Mouse (Mus musculus) bone marrow, adult 2 months (tissue): ENCODE measurements around the gene Ifna7. TPM values are rescaled to one million over a fixed set of nuclear protein-coding genes. Genes with fewer than 3 reads are reported as not detected.
"Not testable (repeated sequence)": the region's sequence is repeated elsewhere in the genome, so short reads cannot be mapped to it uniquely, and the experiment has no call there.

ENCODE experiments used
- H3K27ac ChIP-seq: fragments of 200-500 bp; 2 replicates; pipeline ENCODE4 v1.5.1; 2012; ENCODE audit warnings: low read depth, mild to moderate bottlenecking, control low read depth, inconsistent platforms, low read length; ENCODE audit not compliant: control insufficient read depth, poor library complexity, insufficient read depth
- H3K4me1 ChIP-seq: fragments of 200-500 bp; 2 replicates; pipeline ENCODE4 v1.6.1; 2011; ENCODE audit warnings: low read length; ENCODE audit not compliant: control insufficient read depth, insufficient read depth
- H3K4me3 ChIP-seq: fragments of 200-500 bp; replicated peaks from 2 replicates; pipeline ENCODE3; 2011; ENCODE audit warnings: mild to moderate bottlenecking, low read depth, low read length, control low read depth; ENCODE audit not compliant: control insufficient read depth
- CTCF ChIP-seq: fragments of 200-500 bp; IDR thresholded peaks from 2 replicates; pipeline ENCODE4 v1.5.1; 2011; ENCODE audit warnings: low read length, control low read depth; ENCODE audit not compliant: control insufficient read depth, insufficient read depth
- POLR2A ChIP-seq: fragments of 200-500 bp; IDR thresholded peaks from 2 replicates; pipeline ENCODE4 v1.6.1; 2011; ENCODE audit warnings: low read depth, mild to moderate bottlenecking, control low read depth, low read length, borderline replicate concordance; ENCODE audit not compliant: control insufficient read depth
- WGBS: fragments of 180-500 bp; shearing (Covaris S2); methylation state at CpG from one replicate; pipeline ENCODE4 v1.1.7; 2018; 5-methylcytosine and 5-hydroxymethylcytosine counted together
- polyA plus RNA-seq: library from polyadenylated mRNA; stranded (reverse); fragments of >200 nt; gene quantifications from 2 replicates; pipeline ENCODE4 v1.2.4, GENCODE M21; 2011; ENCODE audit warnings: low replicate concordance; ENCODE audit not compliant: missing spikeins, insufficient read depth, insufficient read length

Gene Ifna7
- not detected in 2 replicates for polyA plus RNA-seq

- Histone ChIP-seq H3K4me3 (no peak within 1 kb of the TSS), H3K4me1 (no peaks in the 10 kb centered on the region), H3K27ac (no peak within 1 kb of the TSS)
- WGBS: 55% methylated on average over 3 of the region's 3 CpGs
- TF ChIP-seq POLR2A (no peak), CTCF (no peak)
Observed at GRCm38 (mm10) chr4:88815928-88816327, at the start of gene Ifna7. Gene Ifna7, plus strand, starts transcription at chr4:88816228.

GRCm38 (mm10) chr4:88773534-88773933 lies 42.5 kb upstream of the Ifna7 start, which contains the start of gene Gm13290:
Gene Gm13290, plus strand, starts transcription at chr4:88773834.
- H3K4me1 ChIP-seq, H3K4me3 ChIP-seq, H3K27ac ChIP-seq: not testable (repeated sequence)
- no CpG with 5 or more reads among the region's 32 CpGs for WGBS

- not testable (repeated sequence) for H3K27ac ChIP-seq, H3K4me3 ChIP-seq, H3K4me1 ChIP-seq
- WGBS: no CpG with 5 or more reads among the region's 29 CpGs
Observed at GRCm38 (mm10) chr4:88776622-88777021, 39.4 kb upstream of the Ifna7 start, which contains the start of gene Gm13289. Gene Gm13289, plus strand, starts transcription at chr4:88776922.

- not testable (repeated sequence) for H3K4me1 ChIP-seq, H3K27ac ChIP-seq, H3K4me3 ChIP-seq
- no CpG with 5 or more reads among the region's 29 CpGs for WGBS
Observed at GRCm38 (mm10) chr4:88779550-88779949, 36.5 kb upstream of the Ifna7 start, which contains the start of gene Gm13272. Gene Gm13272, plus strand, starts transcription at chr4:88779850.

- H3K27ac ChIP-seq, H3K4me3 ChIP-seq, H3K4me1 ChIP-seq: not testable (repeated sequence)
- WGBS: 67% methylated on average over 16 of the region's 18 CpGs
Observed at GRCm38 (mm10) chr4:88780320-88780719, 35.7 kb upstream of the Ifna7 start.

GRCm38 (mm10) chr4:88781831-88782230 lies 34.2 kb upstream of the Ifna7 start, which contains the start of gene Ifnz:
Gene Ifnz, plus strand, starts transcription at chr4:88782131.
- not testable (repeated sequence) for H3K4me3 ChIP-seq, H3K4me1 ChIP-seq
- WGBS: 8% methylated on average over 5 of the region's 7 CpGs
- H3K27ac ChIP-seq: peak within 1 kb of the TSS; percentile 69; the same call in 1 of the 2 replicates

- WGBS: under 1% methylated on average over 16 of the region's 31 CpGs
- peak overlapping the region; percentile 69; the same call in 1 of the 2 replicates for H3K27ac ChIP-seq
- not testable (repeated sequence) for H3K4me3 ChIP-seq, H3K4me1 ChIP-seq
Observed at GRCm38 (mm10) chr4:88782335-88782734, 33.7 kb upstream of the Ifna7 start.

GRCm38 (mm10) chr4:88785409-88785808 lies 30.6 kb upstream of the Ifna7 start, which contains the start of gene Gm13276:
Gene Gm13276, plus strand, starts transcription at chr4:88785709.
- WGBS: no CpG with 5 or more reads among the region's 27 CpGs
- H3K27ac ChIP-seq, H3K4me3 ChIP-seq, H3K4me1 ChIP-seq: not testable (repeated sequence)

- 0% methylated on average over 3 of the region's 28 CpGs for WGBS
Observed at GRCm38 (mm10) chr4:88788402-88788801, 27.6 kb upstream of the Ifna7 start, which contains the start of gene Gm13277. Gene Gm13277, plus strand, starts transcription at chr4:88788632.

GRCm38 (mm10) chr4:88791250-88791649 lies 24.8 kb upstream of the Ifna7 start, which contains the start of gene Gm13278:
Gene Gm13278, plus strand, starts transcription at chr4:88791550.
- WGBS: no CpG with 5 or more reads among the region's 28 CpGs

More at GRCm38 (mm10) chr4:88788402-88788801, 27.6 kb upstream of the Ifna7 start, which contains the start of gene Gm13277:
- H3K4me3 ChIP-seq, H3K4me1 ChIP-seq, H3K27ac ChIP-seq: not testable (repeated sequence)
- peak; percentile 45 for TF ChIP-seq CTCF

GRCm38 (mm10) chr4:88793936-88794675 lies 21.9 kb upstream of the Ifna7 start, which contains the start of gene Gm13275:
Gene Gm13275, plus strand, starts transcription at chr4:88794487.
- 0% methylated on average over 18 of the region's 52 CpGs for WGBS
- not testable (repeated sequence) for H3K27ac ChIP-seq, H3K4me1 ChIP-seq, H3K4me3 ChIP-seq

More at GRCm38 (mm10) chr4:88791250-88791649, 24.8 kb upstream of the Ifna7 start, which contains the start of gene Gm13278:
- not testable (repeated sequence) for H3K4me1 ChIP-seq, H3K27ac ChIP-seq, H3K4me3 ChIP-seq

- not testable (repeated sequence) for H3K4me3 ChIP-seq, H3K27ac ChIP-seq, H3K4me1 ChIP-seq
- no CpG with 5 or more reads among the region's 28 CpGs for WGBS
Observed at GRCm38 (mm10) chr4:88797097-88797496, 18.9 kb upstream of the Ifna7 start, which contains the start of gene Gm13279. Gene Gm13279, plus strand, starts transcription at chr4:88797397.

- H3K27ac ChIP-seq, H3K4me3 ChIP-seq, H3K4me1 ChIP-seq: not testable (repeated sequence)
- 2% methylated on average over 6 of the region's 7 CpGs for WGBS
Observed at GRCm38 (mm10) chr4:88799365-88799764, 16.7 kb upstream of the Ifna7 start, which contains the start of gene Gm13285. Gene Gm13285, plus strand, starts transcription at chr4:88799665.
